Mouse (Mus musculus) MEL (cell line): ENCODE results near the gene Top3a. TPM values are rescaled to one million over a fixed set of nuclear protein-coding genes. Genes with fewer than 3 reads are reported as not detected.

Source experiments
- DNase-seq: peaks from one replicate; pipeline ENCODE4 v3.0.0; 2011; ENCODE audit warnings: low read depth, low spot score
- H3K27ac ChIP-seq: 2 replicates; pipeline ENCODE4 v1.5.1; 2012; ENCODE audit warnings: low read depth, mild to moderate bottlenecking, control low read depth, low read length, moderate library complexity; ENCODE audit not compliant: control insufficient read depth
- H3K27me3 ChIP-seq, 2 experiments: fragments of 150-350 bp in 1 of 2; sonication (generic) in 1 of 2; 2 replicates each; pipeline ENCODE4 v1.6.1; 2012; ENCODE audit warnings: low read length in 2 of 2, mild to moderate bottlenecking in 2 of 2, improper control_type of control experiment in 1 of 2, moderate library complexity in 1 of 2; ENCODE audit not compliant: insufficient read depth in 2 of 2, control insufficient read depth in 1 of 2
- H3K36me3 ChIP-seq, 2 experiments: 2 replicates each; pipeline ENCODE4 v1.6.1; 2012 to 2014; ENCODE audit warnings: low read length in 2 of 2, improper control_type of control experiment in 1 of 2, inconsistent platforms in 1 of 2, mild to moderate bottlenecking in 1 of 2; ENCODE audit not compliant: insufficient read depth in 2 of 2, control insufficient read depth in 1 of 2
- H3K4me1 ChIP-seq, 2 experiments: fragments of 150-350 bp in 1 of 2; sonication (generic) in 1 of 2; 2 replicates each; pipeline ENCODE4 v1.6.1; 2012; ENCODE audit warnings: low read length in 2 of 2, improper control_type of control experiment in 1 of 2, mild to moderate bottlenecking in 1 of 2; ENCODE audit not compliant: insufficient read depth in 2 of 2, control insufficient read depth in 1 of 2
- H3K4me3 ChIP-seq, 2 experiments: fragments of 150-350 bp in 1 of 2; sonication (generic) in 1 of 2; 2 replicates each; pipeline ENCODE4 v1.5.1; 2012; ENCODE audit warnings: low read depth in 2 of 2, low read length in 2 of 2, mild to moderate bottlenecking in 2 of 2, moderate library complexity in 2 of 2, control low read depth in 1 of 2, improper control_type of control experiment in 1 of 2; ENCODE audit not compliant: control insufficient read depth in 1 of 2, insufficient read depth in 1 of 2
- H3K79me2 ChIP-seq: 2 replicates; pipeline ENCODE4 v1.6.1; 2012; ENCODE audit warnings: mild to moderate bottlenecking, low read length, moderate library complexity; ENCODE audit not compliant: control insufficient read depth, poor library complexity, insufficient read depth
- H3K9ac ChIP-seq: 2 replicates; pipeline ENCODE4 v1.6.1; 2012; ENCODE audit warnings: low read depth, mild to moderate bottlenecking, control low read depth, low read length, moderate library complexity; ENCODE audit not compliant: control insufficient read depth, poor library complexity, severe bottlenecking
- H3K9me3 ChIP-seq: fragments of 150-350 bp; sonication (generic); replicated peaks from 2 replicates; pipeline ENCODE4 v1.6.1; 2012; ENCODE audit warnings: mild to moderate bottlenecking, low read length, improper control_type of control experiment, moderate library complexity; ENCODE audit not compliant: insufficient read depth
- BHLHE40 ChIP-seq: IDR thresholded peaks from 2 replicates; pipeline ENCODE4 v1.6.1; 2012; ENCODE audit warnings: low read depth, mild to moderate bottlenecking, inconsistent platforms, low read length, improper control_type of control experiment, borderline replicate concordance
- CHD1 ChIP-seq: IDR thresholded peaks from 2 replicates; pipeline ENCODE4 v1.6.1; 2012; ENCODE audit warnings: low read depth, mild to moderate bottlenecking, inconsistent platforms, low read length, improper control_type of control experiment
- CHD2 ChIP-seq: IDR thresholded peaks from 2 replicates; pipeline ENCODE4 v1.6.1; 2011; ENCODE audit warnings: low read length, improper control_type of control experiment
- EP300 ChIP-seq, 2 experiments: IDR thresholded peaks; 2 replicates each; pipeline ENCODE4 v1.6.1; 2011; ENCODE audit warnings: improper control_type of control experiment in 2 of 2, low read length in 2 of 2, low read depth in 1 of 2, mild to moderate bottlenecking in 1 of 2
- ETS1 ChIP-seq: IDR thresholded peaks from 2 replicates; pipeline ENCODE4 v1.6.1; 2012; ENCODE audit warnings: low read depth, mild to moderate bottlenecking, inconsistent platforms, low read length, improper control_type of control experiment, moderate library complexity
- GABPA ChIP-seq: IDR thresholded peaks from 2 replicates; pipeline ENCODE4 v1.6.1; 2012; ENCODE audit warnings: low read depth, mild to moderate bottlenecking, inconsistent platforms, low read length, improper control_type of control experiment, moderate library complexity
- GATA1 ChIP-seq: IDR thresholded peaks from 2 replicates; pipeline ENCODE4 v1.6.1; 2011; ENCODE audit warnings: low read depth, low read length, improper control_type of control experiment
- MAFK ChIP-seq: IDR thresholded peaks from 2 replicates; pipeline ENCODE4 v1.6.1; 2011; ENCODE audit warnings: low read depth, mild to moderate bottlenecking, low read length, improper control_type of control experiment, borderline replicate concordance
- MAZ ChIP-seq: IDR thresholded peaks from 2 replicates; pipeline ENCODE4 v1.6.1; 2012; ENCODE audit warnings: low read depth, mild to moderate bottlenecking, inconsistent platforms, low read length, improper control_type of control experiment
- MEF2A ChIP-seq: IDR thresholded peaks from 2 replicates; pipeline ENCODE4 v1.6.1; 2014; ENCODE audit warnings: low read depth, mild to moderate bottlenecking, inconsistent platforms, low read length, improper control_type of control experiment; ENCODE audit not compliant: poor library complexity, insufficient replicate concordance, severe bottlenecking; ENCODE audit errors: extremely low read depth
- MYB ChIP-seq: IDR thresholded peaks from 2 replicates; pipeline ENCODE4 v1.6.1; 2011; ENCODE audit warnings: mild to moderate bottlenecking, low read depth, low read length, improper control_type of control experiment
- MYC ChIP-seq: IDR thresholded peaks from 2 replicates; pipeline ENCODE4 v1.6.1; 2011; ENCODE audit warnings: low read depth, mild to moderate bottlenecking, low read length, improper control_type of control experiment, moderate library complexity
- NELFE ChIP-seq: IDR thresholded peaks from 2 replicates; pipeline ENCODE4 v1.6.1; 2011; ENCODE audit warnings: low read depth, low read length, improper control_type of control experiment
- NRF1 ChIP-seq: IDR thresholded peaks from 2 replicates; pipeline ENCODE4 v1.6.1; 2014; ENCODE audit warnings: low read depth, mild to moderate bottlenecking, inconsistent platforms, low read length, improper control_type of control experiment, moderate library complexity; ENCODE audit not compliant: poor library complexity, insufficient read depth, severe bottlenecking
- POLR2A ChIP-seq, 2 experiments: IDR thresholded peaks; 2 replicates each; pipeline ENCODE4 v1.6.1; 2011 to 2012; ENCODE audit warnings: low read length in 2 of 2, mild to moderate bottlenecking in 2 of 2, control low read depth in 1 of 2, improper control_type of control experiment in 1 of 2, low read depth in 1 of 2, moderate library complexity in 1 of 2; ENCODE audit not compliant: control insufficient read depth in 1 of 2, insufficient read depth in 1 of 2, poor library complexity in 1 of 2
- POLR2AphosphoS2 ChIP-seq: IDR thresholded peaks from 2 replicates; pipeline ENCODE4 v1.6.1; 2011; ENCODE audit warnings: low read length, improper control_type of control experiment
- RAD21 ChIP-seq: IDR thresholded peaks from 2 replicates; pipeline ENCODE4 v1.6.1; 2011; ENCODE audit warnings: mild to moderate bottlenecking, low read depth, low read length, improper control_type of control experiment
- SMC3 ChIP-seq: IDR thresholded peaks from 2 replicates; pipeline ENCODE4 v1.6.1; 2011; ENCODE audit warnings: low read depth, low read length, improper control_type of control experiment
- TAL1 ChIP-seq: IDR thresholded peaks from 2 replicates; pipeline ENCODE4 v1.6.1; 2012; ENCODE audit warnings: mild to moderate bottlenecking, inconsistent platforms, low read length, moderate library complexity, mixed read lengths
- USF1 ChIP-seq: IDR thresholded peaks from 2 replicates; pipeline ENCODE4 v1.6.1; 2014; ENCODE audit warnings: low read depth, mild to moderate bottlenecking, inconsistent platforms, low read length, improper control_type of control experiment, moderate library complexity
- ZKSCAN1 ChIP-seq: IDR thresholded peaks from 2 replicates; pipeline ENCODE4 v1.6.1; 2012; ENCODE audit warnings: low read depth, mild to moderate bottlenecking, inconsistent platforms, low read length, improper control_type of control experiment, moderate library complexity
- ZMIZ1 ChIP-seq: IDR thresholded peaks from 2 replicates; pipeline ENCODE4 v1.6.1; 2012; ENCODE audit warnings: low read depth, mild to moderate bottlenecking, inconsistent platforms, low read length, improper control_type of control experiment, moderate library complexity
- ZNF384 ChIP-seq: IDR thresholded peaks from 2 replicates; pipeline ENCODE4 v1.6.1; 2012; ENCODE audit warnings: low read depth, mild to moderate bottlenecking, inconsistent platforms, low read length, improper control_type of control experiment
- polyA plus RNA-seq, 2 experiments: library from polyadenylated mRNA; stranded (reverse) in 1 of 2; unstranded in 1 of 2; fragments of >175 nt in 1 of 2; fragments of >200 nt in 1 of 2; gene quantifications; 2 replicates each; pipeline versions ENCODE4 v1.2.1 to v1.2.4; 2012; ENCODE audit warnings: low replicate concordance in 2 of 2, low read depth in 1 of 2; ENCODE audit not compliant: insufficient read length in 2 of 2, insufficient read depth in 1 of 2, missing spikeins in 1 of 2
- total RNA-seq: library from RNA; depleted of rRNA; stranded (reverse); fragments of 300-350 nt; gene quantifications from 2 replicates; pipeline ENCODE4 v1.2.3, GENCODE M21; 2012

Top3a gene
- total and polyA plus RNA-seq, 3 experiments = 17.7 to 18.4 TPM; not detected in 1

DNA sequence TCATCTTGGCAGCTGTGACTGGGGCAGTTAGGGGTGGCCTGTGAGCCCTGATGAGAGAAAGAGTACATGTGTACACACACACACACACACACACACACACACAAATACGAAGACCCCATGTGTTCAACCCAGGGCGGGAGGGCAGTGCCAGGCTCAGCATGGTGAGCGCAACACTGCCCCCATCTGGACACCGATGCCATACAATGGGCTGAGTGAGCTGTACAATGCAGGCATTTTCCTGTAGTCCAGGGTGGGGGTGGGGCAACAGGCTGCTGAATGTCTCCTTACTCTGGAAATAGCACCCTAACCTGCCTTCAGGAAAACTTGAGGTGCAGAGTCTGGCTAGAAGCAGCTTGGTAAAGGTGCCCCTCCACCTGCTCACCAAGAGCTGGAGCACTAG, 74.0 kb downstream of the Top3a start (continued):
- no peak for TF ChIP-seq NRF1
- no peak for TF ChIP-seq GABPA
- no peak for TF ChIP-seq TAL1
- TF ChIP-seq MAFK = no peak
- no peak for TF ChIP-seq MEF2A
- no peak for TF ChIP-seq USF1
- TF ChIP-seq MYB = no peak
- TF ChIP-seq GATA1 = no peak
- peak; percentile 54 for TF ChIP-seq BHLHE40
- TF ChIP-seq ZKSCAN1 = no peak
- TF ChIP-seq MYC = no peak
- no peak for TF ChIP-seq POLR2AphosphoS2
- TF ChIP-seq EP300 (IDR thresholded peaks at IDR 0.05; ENCODE audit: low read depth in 1 of 2, low read length in 2 of 2) = no peak
- TF ChIP-seq NELFE = no peak
- peak; percentile 28 for TF ChIP-seq RAD21
- TF ChIP-seq CHD2 = peak; percentile 50; the same call in 1 of the 2 replicates
- TF ChIP-seq ZNF384 = no peak

- H3K9me3 ChIP-seq = no peaks in the 10 kb centered on the region
- H3K27ac ChIP-seq = no peak overlapping the region
- no peaks in the 10 kb centered on the region for H3K27me3 ChIP-seq
- no peak for TF ChIP-seq CHD1
- TF ChIP-seq POLR2A (IDR thresholded peaks at IDR 0.05; ENCODE audit: control insufficient read depth in 1 of 2, insufficient read depth in 1 of 2, low read depth in 1 of 2, low read length in 2 of 2, poor library complexity in 1 of 2) = no peak
- no peak for TF ChIP-seq ZMIZ1
- no peak for TF ChIP-seq SMC3
- no peak for TF ChIP-seq GATA1
- no peak for TF ChIP-seq MAFK
- TF ChIP-seq RAD21 = no peak
- no peak for TF ChIP-seq MAZ
- TF ChIP-seq CHD2 = no peak
- no peak for TF ChIP-seq MEF2A
- TF ChIP-seq ETS1 = no peak
- TF ChIP-seq USF1 = no peak
- no peak for TF ChIP-seq MYC
- peaks cover 0 to 10% of the 10 kb centered on the region in 2 experiments; a peak in 3 of 4 replicates for H3K36me3 ChIP-seq
- H3K9ac ChIP-seq = no peak overlapping the region
- H3K4me1 ChIP-seq = peaks cover 8 to 16% of the 10 kb centered on the region in 2 experiments
- H3K4me3 ChIP-seq = no peak overlapping the region
- no peak for DNase-seq
- H3K79me2 ChIP-seq = peaks cover 4% of the 10 kb centered on the region; the same call in 1 of the 2 replicates
Measured at GRCm38 (mm10) chr11:60701611-60702010, 75.6 kb downstream of the Top3a start.
